Mouse (Mus musculus) ES-Bruce4 (cell line): ENCODE data around the gene Olfr711.

Experiments
- EP300 ChIP-seq: IDR thresholded peaks from 2 replicates; pipeline ENCODE4 v1.6.1; 2011; ENCODE audit warnings: low read depth, low read length; ENCODE audit not compliant: insufficient read depth
- POLR2A ChIP-seq: IDR thresholded peaks from one replicate; pipeline ENCODE4 v1.8.1; 2011; ENCODE audit warnings: low read length; ENCODE audit not compliant: insufficient read depth

DNA sequence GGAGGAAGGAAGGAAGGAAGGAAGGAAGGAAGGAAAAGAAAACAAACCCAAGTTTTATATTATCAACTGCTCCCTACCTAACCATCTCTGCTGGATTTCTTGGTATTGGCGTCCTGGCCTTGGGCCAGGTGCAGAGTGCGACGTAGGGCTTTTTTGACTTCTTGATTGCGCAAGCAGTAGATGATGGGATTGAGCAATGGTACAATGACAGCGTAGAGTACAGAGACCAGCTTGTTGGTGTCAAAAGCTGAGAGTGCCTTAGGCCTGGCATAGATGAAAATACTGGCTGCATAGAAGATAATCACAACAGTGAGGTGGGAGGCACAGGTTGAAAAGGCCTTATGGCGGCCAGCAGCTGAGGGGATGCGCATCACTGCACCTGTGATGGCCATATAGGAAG, 25.5 kb upstream of the Olfr711 start:
- TF ChIP-seq POLR2A (no peak), EP300 (no peak)
